Mouse (Mus musculus) forebrain, embryonic 16.5 days (tissue): ENCODE measurements around the gene Lrrn3. TPM values are rescaled to one million over a fixed set of nuclear protein-coding genes. Genes with fewer than 3 reads are reported as not detected.

ENCODE experiments used
- ATAC-seq: fragments of 200-750 bp; cut with Nextera tagmentation; 2 replicates; pipeline ENCODE4 v1.8.0; 2017; ENCODE audit warnings: mild to moderate bottlenecking, moderate library complexity
- H3K27ac ChIP-seq: fragments of 300-500 bp; sonication (generic); 2 replicates; pipeline ENCODE4 v1.5.1; 2014; ENCODE audit warnings: low read length, control low read depth
- H3K27me3 ChIP-seq: fragments of 300-500 bp; sonication (generic); replicated peaks from 2 replicates; pipeline ENCODE4 v1.6.1; 2014; ENCODE audit warnings: low read length; ENCODE audit not compliant: control insufficient read depth, insufficient read depth
- H3K36me3 ChIP-seq: fragments of 300-500 bp; sonication (generic); 2 replicates; pipeline ENCODE4 v1.6.1; 2014; ENCODE audit not compliant: control insufficient read depth, insufficient read depth
- H3K4me1 ChIP-seq: fragments of 300-500 bp; sonication (generic); replicated peaks from 2 replicates; pipeline ENCODE4 v1.6.1; 2014; ENCODE audit warnings: low read length; ENCODE audit not compliant: control insufficient read depth, insufficient read depth
- H3K4me2 ChIP-seq: fragments of 300-500 bp; sonication (generic); 2 replicates; pipeline ENCODE4 v1.6.1; 2014; ENCODE audit warnings: mild to moderate bottlenecking, low read length, control low read depth
- H3K4me3 ChIP-seq: fragments of 300-500 bp; sonication (generic); replicated peaks from 2 replicates; pipeline ENCODE4 v1.5.1; 2014; ENCODE audit warnings: mild to moderate bottlenecking, low read length, control low read depth
- H3K9ac ChIP-seq: fragments of 300-500 bp; sonication (generic); replicated peaks from 2 replicates; pipeline ENCODE4 v1.6.1; 2014; ENCODE audit warnings: low read depth, low read length, control low read depth
- H3K9me3 ChIP-seq: fragments of 300-500 bp; sonication (generic); 2 replicates; pipeline ENCODE4 v1.6.1; 2016; ENCODE audit warnings: low read length; ENCODE audit not compliant: control insufficient read depth
- WGBS: fragments of 180-500 bp; shearing (Covaris S2); extraction: QIAGEN DNeasy Blood & Tissue Kit; methylation state at CpG from one replicate; pipeline ENCODE4 v1.1.7; 2014; 5-methylcytosine and 5-hydroxymethylcytosine counted together
- polyA plus RNA-seq: library from polyadenylated mRNA; unstranded; fragments of >200 nt; fragmentation: Nextera tagmentation; extraction: Ambion mirVana; gene quantifications from 2 replicates; pipeline ENCODE4 v1.2.1, GENCODE M21; 2015

The Lrrn3 gene
- 87.2 and 88.1 TPM in 2 replicates for polyA plus RNA-seq

DNA sequence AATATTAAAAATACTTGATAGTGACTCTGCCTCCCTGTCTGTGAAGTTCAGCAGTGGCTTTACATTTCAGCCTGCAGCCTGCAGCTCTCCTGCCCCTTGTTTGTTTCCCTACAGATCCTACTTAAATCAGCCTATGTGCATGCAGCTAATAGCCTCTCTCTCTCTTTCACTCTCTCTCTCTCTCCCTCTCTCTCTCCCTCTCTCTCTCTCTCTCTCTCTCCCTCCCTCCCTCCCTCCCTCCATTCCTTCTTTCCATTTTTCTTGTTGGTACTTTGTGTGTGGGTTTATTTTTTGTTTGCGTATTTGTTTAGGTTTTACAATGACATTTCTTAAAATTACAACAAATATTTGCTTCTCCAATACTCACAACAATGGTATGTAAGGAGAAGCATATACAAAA, at the start of gene Lrrn3:
TSS of gene Lrrn3 (minus strand) at position 101 of the 400 bp plus-strand sequence.
- Histone ChIP-seq H3K4me2 (peak within 1 kb of the TSS; percentile 76), H3K4me3 (peak within 1 kb of the TSS; percentile 47), H3K27ac (peak within 1 kb of the TSS; percentile 91), H3K36me3 (no peaks in the 10 kb centered on the region), H3K9ac (peak within 1 kb of the TSS; percentile 62), H3K4me1 (0 out of 2 replicates have a peak, but pooled peaks cover 7% of the 10 kb centered on the region), H3K9me3 (no peaks in the 10 kb centered on the region), H3K27me3 (no peaks in the 10 kb centered on the region)
- ATAC-seq, result no peak
- 91% methylated on average over 1 of the region's 1 CpGs for WGBS

- Histone ChIP-seq H3K4me1 (no peaks in the 10 kb centered on the region), H3K4me3 (no peak overlapping the region), H3K9me3 (no peaks in the 10 kb centered on the region), H3K9ac (no peak overlapping the region), H3K27me3 (no peaks in the 10 kb centered on the region), H3K36me3 (no peaks in the 10 kb centered on the region), H3K27ac (no peak overlapping the region), H3K4me2 (no peak overlapping the region)
- no peak for ATAC-seq
- 84% methylated on average over 4 of the region's 4 CpGs for WGBS
These were observed 42.2 kb upstream of the Lrrn3 start for GRCm38 (mm10) chr12:41528410-41528809.

GRCm38 (mm10) chr12:41526688-41527087, 40.5 kb upstream of the Lrrn3 start:
- Histone ChIP-seq H3K4me2 (no peak overlapping the region), H3K9me3 (no peaks in the 10 kb centered on the region), H3K27ac (no peak overlapping the region), H3K27me3 (no peaks in the 10 kb centered on the region), H3K9ac (no peak overlapping the region), H3K36me3 (no peaks in the 10 kb centered on the region), H3K4me1 (no peaks in the 10 kb centered on the region), H3K4me3 (no peak overlapping the region)
- 9% methylated on average over 2 of the region's 2 CpGs for WGBS
- ATAC-seq, result no peak

DNA sequence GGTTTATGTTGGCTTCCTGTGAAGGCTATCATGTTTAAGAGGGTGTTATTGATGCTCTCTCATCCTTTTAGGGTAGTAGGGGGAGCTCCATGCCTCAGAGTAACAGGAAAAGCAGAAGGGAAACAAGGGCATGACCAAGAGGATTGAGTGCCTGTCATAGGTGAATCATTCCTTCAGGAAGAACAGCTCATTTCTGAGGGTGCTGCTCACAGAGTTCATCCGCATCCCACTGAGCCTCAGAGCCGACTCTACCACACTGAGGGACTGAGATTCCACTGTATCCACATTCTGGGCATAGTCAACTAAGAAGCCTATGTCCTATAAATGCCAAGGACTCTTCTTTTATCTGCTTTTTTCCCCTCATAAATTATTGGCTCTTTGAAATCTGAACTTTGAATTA, 35.4 kb upstream of the Lrrn3 start:
- Histone ChIP-seq H3K4me1 (no peaks in the 10 kb centered on the region), H3K9me3 (no peaks in the 10 kb centered on the region; the same call in 1 of the 2 replicates), H3K27me3 (no peaks in the 10 kb centered on the region), H3K4me2 (no peak overlapping the region), H3K27ac (no peak overlapping the region), H3K4me3 (no peak overlapping the region), H3K36me3 (no peaks in the 10 kb centered on the region), H3K9ac (no peak overlapping the region)
- WGBS, result 86% methylated on average over 2 of the region's 2 CpGs
- no peak for ATAC-seq

DNA sequence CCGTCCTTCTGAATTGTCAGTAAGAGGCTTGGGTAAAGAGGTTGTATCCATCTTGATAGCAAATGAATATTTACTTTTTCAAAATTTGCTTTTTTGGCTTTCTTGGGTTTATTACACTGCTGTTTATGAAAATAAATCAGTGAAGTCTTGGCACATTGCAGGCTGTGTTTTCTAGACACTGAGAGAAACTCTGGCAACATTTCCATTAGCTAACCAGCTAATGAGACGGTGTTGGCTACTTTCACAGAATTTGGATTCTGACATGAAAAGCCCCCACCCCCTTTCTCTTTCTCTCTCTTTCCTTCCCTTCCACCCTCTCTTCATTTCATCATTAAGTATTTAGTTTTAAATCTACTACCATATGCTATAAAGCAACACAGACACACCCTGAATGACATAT, 34.1 kb upstream of the Lrrn3 start:
- WGBS, result 41% methylated on average over 2 of the region's 2 CpGs
- peak; percentile 36; the same call in 1 of the 2 replicates for ATAC-seq
- H3K4me2 ChIP-seq, result no peak overlapping the region
- no peak overlapping the region for H3K27ac ChIP-seq
- no peaks in the 10 kb centered on the region for H3K4me1 ChIP-seq
- no peak overlapping the region for H3K9ac ChIP-seq
- H3K9me3 ChIP-seq, result no peaks in the 10 kb centered on the region; the same call in 1 of the 2 replicates
- H3K27me3 ChIP-seq, result no peaks in the 10 kb centered on the region
- no peaks in the 10 kb centered on the region for H3K36me3 ChIP-seq
- no peak overlapping the region for H3K4me3 ChIP-seq

GRCm38 (mm10) chr12:41518897-41519296, 32.7 kb upstream of the Lrrn3 start:
- no peak for ATAC-seq
- Histone ChIP-seq H3K4me2 (no peak overlapping the region), H3K27me3 (no peaks in the 10 kb centered on the region), H3K36me3 (no peaks in the 10 kb centered on the region), H3K9me3 (no peaks in the 10 kb centered on the region; the same call in 1 of the 2 replicates), H3K27ac (no peak overlapping the region), H3K9ac (no peak overlapping the region), H3K4me1 (0 out of 2 replicates have a peak, but pooled peaks cover 1% of the 10 kb centered on the region), H3K4me3 (no peak overlapping the region)
- whole genome bisulfite sequencing, result 58% methylated on average over 5 of the region's 5 CpGs

- no peak overlapping the region for H3K9ac ChIP-seq
- no peaks in the 10 kb centered on the region for H3K36me3 ChIP-seq
- peak; percentile 57; the same call in 1 of the 2 replicates for ATAC-seq
- 0 out of 2 replicates have a peak, but pooled peaks cover 3% of the 10 kb centered on the region for H3K4me1 ChIP-seq
- H3K27me3 ChIP-seq, result no peaks in the 10 kb centered on the region
- H3K27ac ChIP-seq, result no peak overlapping the region
- no peaks in the 10 kb centered on the region for H3K9me3 ChIP-seq
- WGBS, result 51% methylated on average over 3 of the region's 3 CpGs
- H3K4me2 ChIP-seq, result no peak overlapping the region
- H3K4me3 ChIP-seq, result no peak overlapping the region
These were observed 24.4 kb upstream of the Lrrn3 start for GRCm38 (mm10) chr12:41510588-41510987.

GRCm38 (mm10) chr12:41508610-41509009, 22.4 kb upstream of the Lrrn3 start:
- Histone ChIP-seq H3K4me2 (no peak overlapping the region), H3K27me3 (no peaks in the 10 kb centered on the region), H3K27ac (no peak overlapping the region), H3K9me3 (no peaks in the 10 kb centered on the region), H3K4me3 (no peak overlapping the region), H3K36me3 (no peaks in the 10 kb centered on the region), H3K9ac (no peak overlapping the region), H3K4me1 (no peaks in the 10 kb centered on the region)
- 91% methylated on average over 4 of the region's 4 CpGs for WGBS
- no peak for ATAC-seq

DNA sequence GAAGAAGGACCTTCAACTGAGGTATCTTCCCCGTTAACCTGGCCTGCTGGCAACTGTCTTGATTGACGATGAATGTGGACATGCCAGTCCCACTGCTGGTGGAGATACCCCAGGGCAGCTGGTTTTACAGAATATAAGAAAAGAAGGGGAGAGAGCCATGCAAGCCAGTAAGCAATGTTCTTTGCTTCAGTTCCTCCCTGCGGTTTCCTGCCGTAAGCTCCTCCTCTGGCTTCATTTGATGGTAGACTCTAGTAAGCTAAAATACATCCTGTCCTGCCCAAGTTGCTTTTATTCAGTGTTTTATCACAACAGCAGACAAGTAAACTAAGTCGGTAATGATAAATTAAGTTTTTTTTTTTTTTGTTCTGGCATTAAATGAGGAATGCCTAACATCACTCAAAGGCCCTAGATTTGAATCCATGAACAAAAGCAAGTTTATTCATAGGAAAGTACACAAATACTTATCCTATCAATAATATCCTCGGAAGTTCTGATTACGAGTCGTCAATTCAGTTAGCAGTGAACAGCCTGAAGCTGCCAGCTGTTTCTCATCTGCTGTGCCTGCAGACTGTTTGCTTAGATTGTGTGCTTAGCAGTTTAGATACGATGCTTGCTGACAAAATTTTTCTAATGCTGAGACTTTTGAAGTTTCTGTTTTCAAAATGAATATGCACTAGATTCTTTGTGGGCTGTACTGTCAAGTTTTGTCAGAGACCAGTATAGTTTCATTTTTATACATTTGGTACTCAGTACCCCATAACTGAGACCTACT, 14.0 kb upstream of the Lrrn3 start:
- 79% methylated on average over 9 of the region's 9 CpGs for WGBS
- Histone ChIP-seq H3K4me3 (no peak overlapping the region), H3K4me2 (no peak overlapping the region), H3K9ac (no peak overlapping the region), H3K36me3 (no peaks in the 10 kb centered on the region), H3K27me3 (no peaks in the 10 kb centered on the region), H3K27ac (no peak overlapping the region), H3K4me1 (no peaks in the 10 kb centered on the region), H3K9me3 (no peaks in the 10 kb centered on the region)
- no peak for ATAC-seq
